Mouse (Mus musculus): ENCODE data around the gene Fndc7.
"Not testable (repeated sequence)": the region's sequence is repeated elsewhere in the genome, so short reads cannot be mapped to it uniquely, and the experiment has no call there.

Gene Fndc7

GRCm38 (mm10) chr3:108853266-108853665 lies 36.5 kb downstream of the Fndc7 start:
- DNase-seq (ENCODE audit: low spot score), result no peak

- DNase-seq (ENCODE audit: low spot score), result no peak
Observed at GRCm38 (mm10) chr3:108851996-108852697, 37.7 kb downstream of the Fndc7 start.

- no peak for DNase-seq (ENCODE audit: low spot score)
Observed at GRCm38 (mm10) chr3:108851554-108851953, 38.3 kb downstream of the Fndc7 start.

GRCm38 (mm10) chr3:108851075-108851474 lies 38.7 kb downstream of the Fndc7 start:
- DNase-seq (ENCODE audit: low spot score), result no peak

GRCm38 (mm10) chr3:108850506-108850905 lies 39.3 kb downstream of the Fndc7 start:
- DNase-seq (ENCODE audit: low spot score), result no peak

GRCm38 (mm10) chr3:108846616-108847015 lies 43.2 kb downstream of the Fndc7 start:
- DNase-seq (ENCODE audit: low spot score), result no peak

GRCm38 (mm10) chr3:108844521-108844920 lies 45.3 kb downstream of the Fndc7 start:
- no peak for DNase-seq (ENCODE audit: low spot score)

GRCm38 (mm10) chr3:108844026-108844425 lies 45.8 kb downstream of the Fndc7 start:
- no peak for DNase-seq (ENCODE audit: low spot score)

- no peak for DNase-seq (ENCODE audit: low spot score)
Observed at GRCm38 (mm10) chr3:108840716-108841054, 49.1 kb downstream of the Fndc7 start.

- peak; percentile 99 for DNase-seq (ENCODE audit: low spot score)
Observed at GRCm38 (mm10) chr3:108840000-108840715, 49.6 kb downstream of the Fndc7 start, which contains the start of gene Stxbp3. Gene Stxbp3 (minus strand): TSS chr3:108840526.

- no peak for DNase-seq (ENCODE audit: low spot score)
Observed at GRCm38 (mm10) chr3:108839647-108839999, 50.2 kb downstream of the Fndc7 start.

- no peak for DNase-seq (ENCODE audit: low spot score)
Observed at GRCm38 (mm10) chr3:108838980-108839379, 50.8 kb downstream of the Fndc7 start.

GRCm38 (mm10) chr3:108836931-108837330 lies 52.9 kb downstream of the Fndc7 start:
- DNase-seq (ENCODE audit: low spot score), result no peak

- not testable (repeated sequence) for DNase-seq (ENCODE audit: low spot score)
Observed at GRCm38 (mm10) chr3:108833717-108834116, 56.1 kb downstream of the Fndc7 start.

- no peak for DNase-seq (ENCODE audit: low spot score)
Observed at GRCm38 (mm10) chr3:108831750-108832149, 58.1 kb downstream of the Fndc7 start.

GRCm38 (mm10) chr3:108830493-108830892 lies 59.3 kb downstream of the Fndc7 start:
- DNase-seq (ENCODE audit: low spot score), result no peak

- no peak for DNase-seq (ENCODE audit: low spot score)
Observed at GRCm38 (mm10) chr3:108815631-108816030, 74.2 kb downstream of the Fndc7 start.

- no peak for DNase-seq (ENCODE audit: low spot score)
Observed at GRCm38 (mm10) chr3:108810747-108811263, 79.0 kb downstream of the Fndc7 start.

GRCm38 (mm10) chr3:108805622-108806021 lies 84.2 kb downstream of the Fndc7 start:
- DNase-seq (ENCODE audit: low spot score), result peak; percentile 22
